Mouse (Mus musculus): Measurements from ENCODE around the gene Olfr139. TPM values are rescaled to one million over a fixed set of nuclear protein-coding genes. Genes with fewer than 3 reads are reported as not detected.

Gene Olfr139
- not detected in 2 replicates for polyA plus RNA-seq (2012; ENCODE audit: low replicate concordance)

DNA sequence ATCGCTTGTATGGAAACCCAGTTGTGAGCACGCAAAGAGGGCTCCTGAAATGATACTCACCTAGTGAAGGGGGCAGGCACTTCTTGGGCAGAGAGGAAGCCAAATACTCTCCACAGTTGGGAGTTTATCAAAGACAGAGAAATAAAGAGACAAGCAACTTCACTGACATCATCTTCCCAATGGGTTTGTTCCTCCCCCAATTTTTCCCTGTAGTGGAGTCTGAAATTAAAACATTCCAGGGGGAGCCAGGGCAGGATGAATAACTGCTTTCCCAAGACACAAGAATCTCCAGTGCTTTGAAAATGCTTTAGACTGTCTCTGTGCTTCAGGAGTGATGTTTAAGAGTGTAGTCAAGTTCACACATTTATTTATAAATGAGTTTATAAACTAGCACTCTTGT is at the start of gene Olfr139, which contains the start of gene Olfr399:
Gene Olfr139 (minus strand): TSS at position 101 of the 400 bp plus-strand sequence.
Gene Olfr399 (minus strand): TSS at position 165 of the 400 bp plus-strand sequence.

GRCm38 (mm10) chr11:74069655-74070054 is 13.3 kb upstream of the Olfr139 start, which contains the start of gene Zfp616:
Gene Zfp616, plus strand, starts transcription at chr11:74069955.

Other genes starting within 250 kb of the Olfr139 start
- gene Olfr392, start 239.5 kb downstream of the Olfr139 start, polyA plus RNA-seq (2012; ENCODE audit: low replicate concordance) = not detected in 2 replicates
- gene Olfr393, start 205.1 kb downstream of the Olfr139 start, polyA plus RNA-seq (2012; ENCODE audit: low replicate concordance) = not detected in 2 replicates
- gene Olfr394, start 165.8 kb downstream of the Olfr139 start, polyA plus RNA-seq (2012; ENCODE audit: low replicate concordance) = not detected in 2 replicates
- gene Olfr395, start 147.3 kb downstream of the Olfr139 start, polyA plus RNA-seq (2012; ENCODE audit: low replicate concordance) = not detected in 2 replicates
- gene Olfr23, start 119.9 kb downstream of the Olfr139 start, polyA plus RNA-seq (2012; ENCODE audit: low replicate concordance) = not detected in 2 replicates
- not detected in 2 replicates for gene Olfr397, start 95.7 kb downstream of the Olfr139 start, polyA plus RNA-seq (2012; ENCODE audit: low replicate concordance)
- not detected in 2 replicates for gene Olfr398, start 66.1 kb downstream of the Olfr139 start, polyA plus RNA-seq (2012; ENCODE audit: low replicate concordance)
- not detected in 2 replicates for gene Olfr399, start 64 bp upstream of the Olfr139 start, polyA plus RNA-seq (2012; ENCODE audit: low replicate concordance)
- gene Zfp616, start 13.4 kb upstream of the Olfr139 start, polyA plus RNA-seq (2012; ENCODE audit: low replicate concordance) = not detected in 2 replicates
- gene Olfr401, start 57.2 kb upstream of the Olfr139 start, polyA plus RNA-seq (2012; ENCODE audit: low replicate concordance) = not detected in 2 replicates
- gene Olfr402, start 97.0 kb upstream of the Olfr139 start, polyA plus RNA-seq (2012; ENCODE audit: low replicate concordance) = not detected in 2 replicates
- 0.04 TPM in 1 of 2 replicates, not detected in the other for gene Olfr403, start 129.7 kb upstream of the Olfr139 start, polyA plus RNA-seq (2012; ENCODE audit: low replicate concordance)
- gene Olfr43, start 154.8 kb upstream of the Olfr139 start, polyA plus RNA-seq (2012; ENCODE audit: low replicate concordance) = not detected in 2 replicates
- not detected in 2 replicates for gene Olfr406, start 203.3 kb upstream of the Olfr139 start, polyA plus RNA-seq (2012; ENCODE audit: low replicate concordance)
- not detected in 2 replicates for gene Olfr59, start 227.2 kb upstream of the Olfr139 start, polyA plus RNA-seq (2012; ENCODE audit: low replicate concordance)